Mouse (Mus musculus): ENCODE measurements around the gene Tor2a.

The Tor2a gene

DNA sequence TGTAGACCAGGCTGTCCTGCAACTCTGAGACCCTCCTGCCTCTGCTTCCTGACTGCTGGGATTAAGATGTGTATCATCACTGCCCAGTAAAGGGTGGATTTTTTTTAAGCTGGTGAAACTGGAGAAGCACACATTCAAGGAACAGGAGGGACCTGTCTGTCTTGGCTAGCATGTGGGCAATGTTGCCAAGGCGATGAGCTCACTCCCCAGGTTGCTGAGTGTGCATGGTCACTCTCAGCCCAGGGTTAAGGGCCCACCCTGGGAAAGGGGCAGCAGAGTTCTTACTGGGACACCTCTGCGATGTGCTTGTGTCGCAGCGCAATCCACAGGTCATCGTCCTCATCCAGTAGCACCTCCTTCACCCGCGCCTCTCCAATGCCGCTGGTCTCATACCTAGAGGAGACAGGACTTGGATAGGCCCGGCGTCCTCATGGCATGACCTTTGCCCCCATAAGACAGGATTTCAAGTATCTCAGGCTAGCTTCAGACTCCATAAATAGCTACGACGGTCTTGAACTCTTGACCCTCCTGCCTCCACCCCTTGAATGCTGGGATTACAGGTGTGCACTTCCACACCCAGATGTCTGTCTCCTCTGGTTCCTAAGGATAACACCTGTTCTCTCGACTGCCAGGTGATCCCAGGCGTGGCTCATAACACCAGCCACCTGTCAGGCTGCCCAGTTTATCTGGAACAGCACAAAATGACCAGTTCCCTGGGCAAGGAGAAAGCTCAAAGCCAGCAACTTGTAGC, 52.0 kb downstream of the Tor2a start:
- in situ Hi-C loops (cut with MboI, MseI): no loop called here

Data from T-helper 2 cell (primary cell).